Mouse (Mus musculus) stomach, postnatal 0 days (tissue): Measurements from ENCODE around the gene Nrarp.

Experiments used
- CTCF ChIP-seq: IDR thresholded peaks from 2 replicates; pipeline ENCODE4 v1.5.1; 2016; ENCODE audit warnings: antibody characterized with exemption, low read depth, mild to moderate bottlenecking, moderate library complexity
- EP300 ChIP-seq: optimal IDR thresholded peaks from 2 replicates; pipeline ENCODE3; 2016; ENCODE audit warnings: antibody characterized with exemption

DNA sequence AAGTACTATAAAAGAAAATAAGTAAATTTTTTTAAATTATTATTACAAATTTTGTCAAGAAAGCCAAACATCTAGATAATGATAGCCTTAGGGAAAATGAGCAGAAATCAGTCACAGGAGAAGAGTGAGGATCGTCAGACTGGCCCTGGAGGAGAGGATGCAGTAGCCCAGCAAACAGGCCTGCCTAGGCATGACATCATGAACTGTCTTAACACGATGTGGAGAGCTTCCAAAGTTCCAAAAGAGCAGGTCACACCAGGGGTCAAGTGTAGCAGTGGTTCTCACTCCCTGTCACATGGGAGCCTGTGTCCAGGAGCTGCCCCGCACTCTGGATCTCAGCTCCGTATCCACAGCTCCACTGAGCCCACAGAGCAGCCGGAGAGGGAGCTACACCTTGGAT lies 38.6 kb upstream of the Nrarp start:
- TF ChIP-seq CTCF = no peak
- TF ChIP-seq EP300 = no peak
